Mouse (Mus musculus) adrenal gland, postnatal 14 days (tissue): ENCODE measurements around the gene Dnmt3a. TPM values are rescaled to one million over a fixed set of nuclear protein-coding genes. Genes with fewer than 3 reads are reported as not detected.

Experiments
- DNase-seq: peaks from one replicate; pipeline ENCODE4 v3.0.0; 2021; ENCODE audit warnings: mixed read lengths
- total RNA-seq: library from RNA; stranded (reverse); gene quantifications from 2 replicates; pipeline ENCODE4 v1.2.3, GENCODE M21; 2021

Dnmt3a gene
- total RNA-seq, 1 experiment from 2014 or later: 95.6 TPM

DNA sequence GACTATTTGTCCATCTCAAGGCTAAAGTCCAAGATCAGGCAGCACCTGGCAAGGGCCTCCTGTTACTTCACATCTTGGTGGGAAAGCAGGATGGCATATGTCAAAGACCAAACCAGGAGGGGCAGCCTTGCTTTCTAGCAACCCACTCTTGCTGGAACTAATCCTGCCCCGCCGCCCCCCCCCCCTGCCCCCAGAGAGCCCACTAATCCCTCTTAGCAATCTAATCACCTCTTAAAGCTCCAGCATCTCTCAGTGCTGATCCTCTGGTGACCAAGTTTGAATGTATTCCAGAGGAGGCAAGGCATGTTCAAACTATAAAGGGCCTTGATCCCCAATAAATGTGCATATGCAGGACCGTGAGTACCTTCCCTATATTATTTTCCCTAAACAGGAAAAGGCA is 18.8 kb upstream of the Dnmt3a start:
- no peak for DNase-seq

DNA sequence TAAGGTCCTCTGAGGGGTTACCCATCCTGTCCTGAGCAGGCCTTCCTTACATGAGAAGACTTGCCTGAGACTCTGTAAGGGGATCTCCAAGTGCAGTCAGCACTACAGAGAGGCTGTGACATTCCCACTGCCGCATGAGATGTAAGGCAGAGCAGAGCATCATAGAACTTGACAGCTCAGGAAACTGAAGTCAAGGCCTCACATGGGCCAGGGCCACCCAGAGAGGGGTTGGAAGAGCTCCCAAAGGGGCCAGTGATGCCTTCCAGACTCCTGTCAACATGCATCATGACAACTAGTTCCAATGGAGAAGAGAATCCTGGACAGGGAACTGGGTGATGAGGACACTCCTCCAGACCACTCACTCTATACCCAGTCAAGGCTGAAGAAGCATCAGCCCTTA is 18.3 kb upstream of the Dnmt3a start:
- DNase-seq: peak; percentile 55

DNA sequence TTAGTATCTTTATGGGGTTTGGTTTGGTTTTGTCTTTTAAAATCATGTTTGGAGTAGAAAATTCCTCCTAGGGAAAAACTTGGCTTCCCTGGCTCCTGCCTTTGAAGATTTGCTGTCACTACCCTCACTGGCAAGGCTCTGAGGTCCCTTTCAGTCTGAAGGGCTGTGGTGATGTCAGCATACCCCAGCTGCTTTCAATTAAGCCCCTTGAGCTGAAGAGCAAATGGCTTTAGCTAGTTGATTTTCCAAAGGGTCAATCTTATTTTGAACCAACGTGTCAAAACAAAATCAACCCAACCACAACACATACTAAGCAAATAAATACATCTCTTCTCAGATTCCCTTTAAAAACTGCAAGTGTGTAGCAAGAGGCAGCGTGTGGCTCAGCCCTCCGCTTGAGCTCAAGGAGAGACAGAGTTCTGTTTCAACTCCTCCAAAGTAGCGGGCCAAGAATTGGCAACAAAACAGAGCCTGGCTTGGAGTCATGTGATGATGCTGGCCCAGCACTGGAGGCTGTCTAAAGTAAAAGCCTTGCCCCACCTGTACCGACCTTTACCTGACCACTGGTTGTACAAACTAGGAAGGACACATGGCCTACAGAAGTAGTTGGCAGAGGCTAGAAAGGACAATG is 17.3 kb upstream of the Dnmt3a start:
- DNase-seq: peak; percentile 68

DNA sequence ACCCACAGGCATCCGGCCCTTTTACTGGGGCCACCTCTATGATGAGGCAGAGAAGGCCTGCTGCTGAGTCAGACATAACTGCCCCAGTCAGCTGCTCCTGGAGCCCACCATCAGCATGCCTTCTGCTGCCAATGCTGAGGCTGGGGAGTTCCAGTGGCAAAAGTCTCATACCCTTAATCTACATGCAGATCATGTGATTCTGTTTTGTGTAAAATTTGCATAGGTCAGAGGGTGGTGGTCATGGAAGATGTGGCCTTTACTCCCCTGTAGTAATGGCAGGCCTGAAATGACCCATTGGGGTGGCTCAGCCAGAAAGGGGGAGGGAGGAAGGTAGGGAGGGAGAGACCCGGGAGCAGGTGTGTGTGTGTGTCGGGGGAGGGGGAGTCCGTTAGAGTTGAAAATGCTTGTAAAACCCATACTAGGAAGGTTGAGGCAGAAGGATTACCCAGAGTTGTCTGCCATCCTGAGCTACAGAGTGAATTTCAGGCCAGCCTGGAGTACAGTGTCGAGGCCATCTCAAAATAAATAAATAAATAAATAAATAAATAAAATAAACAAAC is 16.1 kb upstream of the Dnmt3a start:
- no peak for DNase-seq

DNA sequence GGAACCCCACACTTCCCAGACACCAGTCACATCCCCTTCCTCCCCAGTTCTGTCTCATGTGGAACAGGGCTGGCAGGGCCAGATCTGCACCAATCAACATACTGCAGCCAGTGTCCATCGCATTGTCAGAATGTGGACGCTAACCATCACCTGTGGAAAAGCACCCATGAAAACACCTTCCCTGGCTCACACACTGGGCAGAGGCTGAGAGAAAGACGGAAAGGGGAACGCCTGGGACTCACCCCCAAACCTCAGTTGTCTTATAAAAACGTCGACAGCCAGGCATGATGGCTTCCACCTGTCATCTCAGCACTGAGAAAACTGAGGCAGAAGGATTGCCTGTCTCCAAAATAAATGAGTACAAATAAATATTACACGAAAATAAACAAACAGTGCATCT is 14.6 kb upstream of the Dnmt3a start:
- no peak for DNase-seq

DNA sequence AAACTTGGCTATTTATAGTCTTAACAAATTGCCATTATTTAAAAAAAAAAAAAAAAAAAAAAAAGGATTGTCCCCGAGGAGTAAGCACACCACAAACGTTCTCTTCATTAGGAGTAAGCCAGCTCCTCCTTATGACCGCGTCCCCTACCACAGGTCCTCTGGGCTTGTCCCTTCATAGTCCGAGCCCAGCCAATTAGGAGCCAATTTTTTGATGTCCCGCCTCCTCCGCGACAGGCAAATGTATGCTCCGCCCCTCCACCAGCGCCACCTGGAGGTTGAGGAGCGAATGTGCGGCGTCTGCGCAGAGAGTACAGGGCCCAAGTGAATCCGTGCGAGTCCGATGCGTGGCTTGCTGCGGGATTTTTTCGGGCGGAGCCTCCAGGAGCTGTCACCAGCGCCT is 14.1 kb upstream of the Dnmt3a start:
- DNase-seq: peak; percentile 97

DNA sequence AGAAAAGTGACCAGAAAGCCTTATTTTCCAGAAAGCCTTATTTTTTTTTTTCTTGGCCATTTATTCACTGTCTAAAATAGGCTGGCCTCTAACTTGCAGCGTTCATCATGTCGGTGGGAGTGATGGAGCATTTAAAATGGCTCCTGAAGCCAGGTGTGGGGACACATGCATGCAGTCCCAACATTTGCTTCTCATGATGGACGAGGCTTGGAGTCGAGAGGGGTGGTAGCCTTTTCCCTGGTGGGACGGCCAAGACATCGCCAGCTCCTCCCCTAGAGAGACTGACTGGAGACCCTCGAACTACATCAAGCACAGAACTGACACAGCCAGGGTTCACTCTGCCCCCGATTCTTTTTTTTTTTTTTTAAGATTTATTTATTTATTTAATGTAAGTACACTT is 13.6 kb upstream of the Dnmt3a start:
- DNase-seq: no peak

DNA sequence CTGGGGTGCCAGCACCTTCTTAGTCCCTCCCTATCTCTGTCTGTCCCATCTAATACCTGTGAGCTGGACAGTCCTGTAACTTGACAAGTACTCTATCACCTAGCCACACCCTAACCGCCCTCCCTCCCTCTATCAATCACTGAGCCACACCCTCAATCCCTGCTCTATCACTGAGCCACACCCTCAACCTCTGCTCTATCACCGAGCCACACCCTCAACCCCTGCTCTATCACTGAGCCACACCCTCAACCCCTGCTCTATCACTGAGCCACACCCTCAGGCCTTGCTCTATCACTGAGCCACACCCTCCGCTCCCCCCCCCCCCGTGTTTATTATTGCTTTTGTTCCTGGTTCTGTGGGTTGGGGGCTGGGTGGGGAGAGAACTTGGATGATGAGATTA is 10.2 kb upstream of the Dnmt3a start:
- DNase-seq: no peak

DNA sequence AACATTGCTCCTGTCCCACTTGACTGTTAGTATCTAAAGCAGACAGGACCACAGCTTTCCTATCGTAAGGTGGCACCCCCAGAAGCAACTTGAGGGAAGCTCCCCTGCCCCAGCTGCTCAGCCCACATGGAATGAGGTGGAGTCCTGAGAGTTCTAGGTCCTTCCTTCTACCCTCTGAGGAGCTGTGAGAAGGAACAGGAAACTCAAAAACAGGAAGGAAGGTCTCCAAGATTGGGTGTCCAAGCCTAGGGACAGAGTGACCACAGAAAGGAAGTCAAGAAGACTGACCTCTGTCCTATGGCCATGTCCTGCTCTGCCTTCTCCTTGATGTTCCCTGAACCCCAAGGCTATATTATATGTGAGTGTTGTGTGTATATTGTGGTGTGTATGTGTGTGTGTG is 6.3 kb upstream of the Dnmt3a start:
- no peak for DNase-seq

DNA sequence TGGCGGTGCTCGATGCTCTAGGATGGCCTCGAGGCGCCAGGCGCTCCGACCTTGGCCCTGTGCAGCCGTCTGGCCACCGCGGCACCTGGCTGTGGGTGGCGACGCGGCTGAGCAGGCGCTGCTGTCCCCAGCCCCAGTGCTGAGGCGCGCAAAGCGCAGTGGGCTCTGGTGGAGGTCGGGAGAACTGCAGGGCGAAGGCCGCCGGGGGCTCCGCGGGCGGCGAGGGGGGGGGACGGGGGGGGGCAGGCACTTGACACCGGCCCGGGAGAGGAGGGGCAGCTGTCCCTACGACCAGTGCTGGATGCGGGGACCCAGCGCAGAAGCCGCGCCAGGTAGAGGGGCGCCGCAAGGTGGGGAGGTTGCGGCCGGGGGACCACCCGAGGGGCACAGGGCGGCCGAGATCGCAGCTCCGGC is 471 bp downstream of the Dnmt3a start:
- peak; percentile 94 for DNase-seq

DNA sequence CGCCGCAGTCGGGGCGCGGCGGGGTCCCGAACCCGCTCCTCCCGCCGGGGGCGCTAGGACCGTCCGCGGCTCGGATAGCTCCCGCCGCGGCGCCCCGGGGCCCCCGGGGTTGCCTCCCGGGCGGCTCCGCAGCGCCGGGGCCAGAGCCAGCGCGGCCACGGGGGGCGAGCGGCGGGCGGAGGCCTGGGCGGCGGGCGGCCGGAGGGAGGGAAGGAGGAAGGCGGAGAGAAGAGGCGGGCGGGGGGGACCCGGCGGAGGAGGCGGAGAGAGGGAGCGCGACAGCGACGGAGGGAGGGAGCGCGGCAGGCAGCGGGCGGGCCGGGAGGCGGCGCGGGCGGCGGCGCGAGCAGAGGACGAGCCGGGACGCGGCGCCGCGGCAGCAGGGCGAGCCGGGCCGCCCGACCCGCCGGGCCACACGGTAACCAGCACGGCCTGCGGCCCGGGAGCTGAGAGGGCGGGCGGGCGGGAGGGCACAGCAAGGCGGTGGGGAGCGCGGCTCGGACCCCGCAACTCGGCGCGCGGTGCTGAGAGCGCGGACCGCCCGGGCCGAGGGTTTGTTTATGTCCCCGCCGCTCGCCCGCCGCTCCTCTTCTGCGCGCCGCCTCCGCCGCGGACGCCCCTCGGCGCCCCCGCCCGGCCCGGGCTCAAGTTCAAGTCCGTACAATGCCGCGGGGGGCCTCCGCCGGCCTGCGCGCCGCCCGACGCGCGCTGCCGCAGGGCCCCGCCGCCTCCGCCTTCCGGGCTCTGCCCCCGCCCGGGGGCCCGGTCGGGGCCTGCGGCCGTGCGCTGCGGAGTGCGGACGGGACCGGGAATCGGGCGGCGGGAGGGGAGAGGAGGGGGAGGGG is 1.1 kb downstream of the Dnmt3a start:
- peak; percentile 91 for DNase-seq

DNA sequence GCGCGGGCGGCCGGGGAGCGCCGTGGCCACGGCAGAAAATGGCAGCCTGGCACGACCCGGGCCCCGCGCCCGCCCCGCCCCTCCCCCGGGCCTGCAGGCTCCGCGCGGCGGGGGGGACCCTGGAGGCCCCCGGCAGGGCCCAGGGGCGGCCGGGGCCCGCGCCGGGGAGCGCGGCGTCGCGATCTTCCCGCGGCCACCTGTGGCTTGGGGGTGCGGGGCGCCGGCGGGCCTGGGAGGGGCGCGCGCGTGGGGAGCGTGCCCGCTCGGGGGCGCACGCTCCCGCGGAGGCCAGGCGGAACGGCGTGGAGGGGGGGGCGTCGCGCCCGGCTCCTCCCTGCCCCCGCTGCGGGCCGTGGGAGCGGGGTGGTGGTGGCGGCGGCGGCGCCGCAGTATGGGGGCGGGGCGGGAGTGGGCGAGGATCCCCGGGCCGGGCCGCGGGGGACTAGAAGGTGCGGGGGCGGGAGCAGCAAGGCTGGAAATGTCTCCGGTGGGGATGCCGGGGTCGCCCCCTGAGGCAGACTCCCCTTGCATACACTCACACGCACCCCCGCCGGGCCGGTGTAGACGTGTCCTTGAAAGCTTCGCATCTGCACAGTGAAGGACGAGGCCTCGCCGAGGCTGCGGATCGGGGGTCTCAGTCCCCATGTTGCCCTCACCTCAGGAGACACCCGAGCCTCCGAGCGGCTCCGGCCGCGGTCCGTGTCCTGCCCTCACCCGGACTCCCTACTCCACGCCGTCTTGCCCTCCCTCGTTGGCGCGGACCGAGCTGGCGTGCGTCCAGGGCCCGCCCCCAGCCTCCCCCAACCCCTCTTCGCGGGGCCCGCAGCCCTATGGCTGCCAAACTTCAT is 2.0 kb downstream of the Dnmt3a start:
- peak; percentile 91 for DNase-seq

DNA sequence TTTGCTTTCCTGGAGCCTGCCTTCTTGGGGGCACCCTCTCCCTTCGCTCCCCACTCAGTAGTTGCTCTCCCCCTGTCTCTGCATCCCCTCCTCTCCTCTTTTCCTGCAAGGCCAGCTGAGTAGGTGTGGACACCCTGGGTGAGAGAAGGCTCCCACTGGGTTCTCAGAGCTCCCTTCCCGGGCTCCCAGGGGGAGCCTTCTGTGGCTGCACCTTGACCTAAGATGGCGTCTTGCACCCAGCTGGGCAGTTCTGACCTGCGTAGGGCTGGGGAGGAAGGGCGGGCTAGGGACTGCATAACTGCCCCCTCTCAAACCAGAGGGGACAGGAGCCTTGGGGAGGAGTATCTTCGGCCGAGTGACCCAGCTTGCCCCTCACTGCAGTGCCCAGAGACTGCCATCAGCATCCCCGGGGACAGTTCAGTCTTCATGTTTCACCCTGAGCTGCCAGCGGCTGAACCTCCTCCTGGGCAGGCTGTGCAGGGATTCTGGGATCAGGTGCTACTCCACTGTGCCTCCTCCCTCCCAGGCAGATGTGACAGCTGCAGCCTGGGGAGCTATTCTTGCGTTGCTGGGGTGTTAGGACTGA is 2.7 kb downstream of the Dnmt3a start:
- DNase-seq: peak; percentile 81

DNA sequence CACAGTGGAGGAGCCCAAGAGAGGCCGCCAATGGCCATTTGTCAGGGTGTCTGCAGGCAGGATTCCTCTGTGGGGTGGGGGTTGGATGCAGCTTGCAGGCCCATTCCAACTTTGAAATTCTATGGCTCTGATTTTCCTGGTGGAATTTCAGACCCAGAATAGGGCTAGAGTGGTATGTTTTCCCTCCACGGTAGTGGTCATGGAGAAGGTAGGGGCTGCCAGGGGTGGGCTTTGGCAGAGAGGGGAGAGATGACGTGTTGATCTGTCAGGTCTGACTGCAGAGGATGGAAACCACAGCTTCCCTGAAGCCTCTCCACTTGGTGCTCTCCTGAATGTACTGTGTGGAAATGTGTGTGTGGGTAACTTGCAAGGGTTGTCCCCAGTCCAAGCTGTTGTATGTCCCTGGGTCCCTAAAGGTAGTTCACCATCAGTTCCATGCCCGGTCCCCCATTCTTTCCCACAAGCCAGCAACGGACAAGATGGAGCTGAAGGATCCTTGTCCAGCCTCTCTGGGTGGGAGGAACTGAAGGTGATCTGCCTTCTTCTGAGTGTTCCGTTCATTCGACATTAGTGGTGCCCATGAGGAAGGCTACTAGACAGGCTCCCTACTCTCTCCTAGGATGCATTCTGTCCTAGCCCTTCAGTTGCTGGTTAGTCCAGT is 3.8 kb downstream of the Dnmt3a start:
- peak; percentile 18 for DNase-seq

DNA sequence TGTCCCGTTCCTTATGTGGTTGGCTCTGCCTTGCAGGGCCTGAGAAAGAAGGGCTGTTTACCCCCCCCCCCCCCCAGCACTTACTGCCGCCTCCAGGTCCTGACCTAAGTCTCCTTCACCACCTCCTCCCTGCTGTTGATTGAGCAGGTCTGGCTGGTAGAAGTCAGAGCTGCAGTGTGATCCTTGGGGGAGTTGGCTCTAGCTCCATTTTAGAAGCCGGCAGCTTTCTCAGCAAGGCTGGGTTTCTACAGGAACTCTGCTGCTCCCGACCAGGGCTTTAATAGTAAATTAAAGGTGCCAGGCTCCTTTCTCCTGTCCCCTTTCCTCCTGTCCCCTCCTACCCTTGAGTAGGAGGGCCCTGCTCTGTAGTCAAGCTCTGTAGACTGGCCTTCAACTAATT is 4.6 kb downstream of the Dnmt3a start:
- peak; percentile 33 for DNase-seq

DNA sequence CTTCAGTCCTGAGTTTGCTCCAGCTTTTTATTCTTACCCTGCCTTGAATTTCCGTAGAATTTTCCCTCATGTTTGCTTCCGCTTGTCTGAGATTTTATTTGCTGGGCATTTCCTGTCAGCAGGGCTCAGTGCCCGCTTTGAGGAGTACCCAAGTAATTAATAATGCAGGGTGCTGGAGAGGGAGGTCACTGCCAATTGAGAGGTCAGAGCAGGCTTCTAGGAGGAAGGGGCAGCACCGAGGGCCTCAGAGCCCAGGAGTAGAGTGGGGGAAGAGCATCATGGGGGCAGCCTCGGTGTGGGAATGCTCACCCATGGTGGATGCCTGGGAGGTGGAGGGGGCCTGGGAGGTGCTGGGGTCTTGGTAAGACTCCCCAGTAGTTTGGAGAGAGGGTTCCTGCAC is 5.8 kb downstream of the Dnmt3a start:
- no peak for DNase-seq

DNA sequence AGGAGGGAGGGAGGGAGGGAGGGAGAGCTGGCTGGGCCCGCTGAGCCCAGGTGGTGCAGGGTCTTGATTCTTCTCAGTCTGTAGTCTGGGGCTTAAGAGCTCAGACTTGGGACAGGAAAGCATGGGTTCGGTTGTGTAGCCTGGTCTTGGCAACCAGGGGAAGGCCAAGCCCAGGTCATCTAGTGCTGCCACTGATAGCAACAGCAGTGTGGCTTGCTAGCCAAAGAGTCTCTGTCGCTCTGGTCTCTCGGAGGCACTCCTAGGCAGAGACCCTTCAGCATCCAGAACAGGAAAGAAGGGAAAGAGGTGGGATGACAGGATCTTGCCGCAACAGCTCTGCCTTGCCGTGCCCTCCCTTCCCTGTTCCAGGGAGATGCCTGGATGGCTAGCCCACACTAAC is 6.4 kb downstream of the Dnmt3a start:
- no peak for DNase-seq

DNA sequence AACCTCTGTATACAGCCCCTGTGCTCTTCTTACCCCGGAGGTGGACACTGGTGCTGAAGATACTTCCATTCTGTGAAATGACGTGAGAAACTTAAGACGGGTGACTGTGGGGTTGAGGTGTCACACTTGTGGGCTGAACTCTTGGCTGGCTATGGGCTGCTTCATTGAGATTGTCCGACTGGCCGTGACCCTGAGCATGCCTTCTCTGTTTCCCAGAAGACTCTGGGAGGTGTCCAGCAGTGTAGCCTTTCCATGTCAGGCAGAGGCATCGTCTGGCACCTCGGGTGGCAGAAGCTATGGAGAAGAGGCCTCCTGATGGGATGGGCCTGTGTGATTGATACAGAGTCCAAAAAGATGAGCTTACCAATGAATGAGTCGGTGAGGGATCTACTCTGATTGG is 7.3 kb downstream of the Dnmt3a start:
- DNase-seq: no peak

DNA sequence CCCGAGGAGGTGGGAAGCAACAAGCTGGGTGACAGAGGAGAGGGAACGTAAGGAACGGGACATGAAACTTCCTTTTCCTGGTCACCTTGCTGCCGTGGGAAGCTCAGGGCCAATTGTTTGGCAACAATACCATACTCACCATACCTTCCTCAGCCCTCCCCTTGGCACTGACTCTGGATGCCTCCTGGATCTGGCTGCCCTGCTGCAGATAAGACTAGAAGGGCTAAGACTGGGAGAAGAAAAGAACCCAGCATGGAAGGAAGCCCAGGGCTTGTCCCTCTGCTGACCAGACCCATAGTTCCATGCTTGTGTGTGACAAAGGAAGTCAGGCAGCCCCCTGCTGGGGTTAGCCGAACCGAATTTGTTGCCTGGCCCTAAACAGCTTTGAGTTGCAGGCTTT is 9.6 kb downstream of the Dnmt3a start:
- DNase-seq: no peak

DNA sequence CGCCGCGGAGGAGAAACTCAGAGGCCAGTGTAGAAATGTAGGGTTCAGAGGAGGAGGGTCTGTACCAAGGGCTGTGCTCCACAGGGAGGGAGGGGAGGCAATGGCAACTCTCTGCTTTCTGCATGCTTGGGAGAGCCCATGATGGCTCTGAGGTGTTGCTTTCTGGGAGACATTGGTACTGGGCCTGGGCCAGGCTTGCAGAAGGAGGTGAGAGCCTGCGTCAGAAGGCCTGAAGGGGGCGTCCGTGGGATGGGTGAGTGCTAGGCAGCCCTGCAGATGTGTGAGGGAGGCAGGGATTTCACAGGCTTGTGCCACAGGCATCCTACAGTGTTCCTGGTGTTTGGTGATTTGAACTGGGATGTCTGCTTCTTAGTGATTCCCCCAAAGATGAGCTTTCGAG is 11.2 kb downstream of the Dnmt3a start:
- peak; percentile 70 for DNase-seq

DNA sequence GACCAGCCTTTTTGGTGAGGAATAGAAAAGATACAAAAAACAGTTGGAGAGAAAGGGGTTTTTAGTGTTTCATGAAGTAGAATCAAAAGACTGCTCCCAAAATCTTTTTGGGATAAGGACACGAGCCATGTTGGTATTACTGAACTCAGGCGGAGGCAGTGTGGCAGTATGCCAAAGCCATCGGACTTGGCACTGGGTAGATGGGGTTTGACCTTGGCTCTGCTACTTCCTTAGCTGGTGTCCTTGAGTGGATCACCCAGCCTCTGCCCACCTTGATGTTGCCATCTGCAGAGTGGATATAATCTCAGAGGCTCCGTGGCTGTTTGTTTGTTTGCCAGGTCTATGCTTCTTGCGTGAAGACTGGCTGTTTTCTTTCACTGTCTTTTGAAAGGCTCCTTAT is 11.8 kb downstream of the Dnmt3a start:
- DNase-seq: peak; percentile 81

DNA sequence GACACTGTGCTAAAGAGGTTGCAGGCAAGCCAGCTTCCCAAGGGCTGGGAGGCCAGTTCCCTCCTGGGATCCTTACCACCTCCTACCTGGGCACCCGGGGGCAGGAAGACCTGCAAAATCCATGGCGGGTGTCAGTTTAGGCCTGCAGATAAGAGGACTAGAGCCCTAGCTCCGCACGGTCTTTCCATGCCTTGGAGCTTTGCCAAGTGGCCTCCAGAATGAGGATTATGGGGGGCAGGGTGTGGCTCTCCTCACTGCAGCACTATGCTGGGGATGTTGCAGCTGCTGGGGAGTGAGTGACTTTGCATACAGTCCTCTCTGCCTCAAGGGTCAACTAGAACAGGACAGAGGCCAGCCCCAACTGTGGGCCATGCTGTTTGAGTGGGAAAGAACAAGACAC is 14.1 kb downstream of the Dnmt3a start:
- DNase-seq: no peak
